Mouse (Mus musculus) hindbrain, embryonic 11.5 days (tissue): ENCODE data around the gene Mfsd13b. TPM values are rescaled to one million over a fixed set of nuclear protein-coding genes. Genes with fewer than 3 reads are reported as not detected.

ENCODE experiments used
- ATAC-seq: fragments of 200-750 bp; cut with Nextera tagmentation; 2 replicates; pipeline ENCODE4 v1.8.0; 2017; ENCODE audit warnings: mild to moderate bottlenecking, moderate TSS enrichment, moderate library complexity; ENCODE audit not compliant: low FRiP score
- DNase-seq: peaks from one replicate; pipeline ENCODE4 v3.0.0-alpha.2; 2015; ENCODE audit warnings: low spot score
- H3K27ac ChIP-seq: fragments of 300-500 bp; sonication (generic); 2 replicates; pipeline ENCODE4 v1.5.1; 2014; ENCODE audit warnings: mild to moderate bottlenecking, low read depth, low read length
- H3K27me3 ChIP-seq: fragments of 300-500 bp; sonication (generic); 2 replicates; pipeline ENCODE4 v1.6.1; 2014; ENCODE audit warnings: mild to moderate bottlenecking, low read length, moderate library complexity, mixed read lengths; ENCODE audit not compliant: control insufficient read depth, insufficient read depth
- H3K36me3 ChIP-seq: fragments of 300-500 bp; sonication (generic); 2 replicates; pipeline ENCODE4 v1.6.1; 2014; ENCODE audit warnings: mild to moderate bottlenecking, low read length, moderate library complexity, mixed read lengths; ENCODE audit not compliant: control insufficient read depth, insufficient read depth
- H3K4me1 ChIP-seq: fragments of 300-500 bp; sonication (generic); replicated peaks from 2 replicates; pipeline ENCODE4 v1.6.1; 2014; ENCODE audit warnings: low read length, mixed read lengths; ENCODE audit not compliant: control insufficient read depth, insufficient read depth
- H3K4me2 ChIP-seq: fragments of 300-500 bp; sonication (generic); replicated peaks from 2 replicates; pipeline ENCODE4 v1.6.1; 2014; ENCODE audit warnings: mild to moderate bottlenecking, low read depth, low read length
- H3K4me3 ChIP-seq: fragments of 300-500 bp; sonication (generic); 2 replicates; pipeline ENCODE4 v1.5.1; 2014; ENCODE audit warnings: low read depth, low read length
- H3K9ac ChIP-seq: fragments of 300-500 bp; sonication (generic); 2 replicates; pipeline ENCODE4 v1.6.1; 2014; ENCODE audit warnings: low read depth, low read length
- H3K9me3 ChIP-seq: fragments of 300-500 bp; sonication (generic); 2 replicates; pipeline ENCODE4 v1.6.1; 2016; ENCODE audit warnings: low read length; ENCODE audit not compliant: control insufficient read depth
- WGBS: fragments of 180-500 bp; shearing (Covaris S2); extraction: QIAGEN DNeasy Blood & Tissue Kit; methylation state at CpG from one replicate; pipeline ENCODE4 v1.1.7; 2014; 5-methylcytosine and 5-hydroxymethylcytosine counted together
- polyA plus RNA-seq: library from polyadenylated mRNA; unstranded; fragments of >200 nt; fragmentation: Nextera tagmentation; extraction: Ambion mirVana; gene quantifications from 2 replicates; pipeline ENCODE4 v1.2.1, GENCODE M21; 2014

Mfsd13b gene
- polyA plus RNA-seq, 1 experiment from 2014 or later: 0.66 TPM

DNA sequence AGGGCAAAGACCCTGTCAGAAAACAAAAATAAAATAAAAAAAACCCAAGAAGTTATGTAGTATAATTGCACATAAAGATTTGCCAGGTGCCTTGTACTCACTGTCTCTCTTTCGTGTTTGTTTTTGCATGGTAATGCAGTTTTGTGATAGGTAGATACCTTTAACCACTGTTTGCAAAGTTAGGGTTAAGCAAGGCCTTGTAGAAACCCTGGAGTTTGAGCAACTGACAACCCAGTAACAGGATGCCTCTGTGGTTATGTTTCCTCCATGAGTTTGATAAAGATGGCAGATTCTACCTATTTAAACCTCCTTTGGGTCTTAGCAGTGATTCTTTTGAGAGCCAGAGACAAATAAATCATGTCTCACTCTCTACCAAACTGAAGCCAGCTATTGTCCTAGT is 61.2 kb downstream of the Mfsd13b start:
- WGBS: 97% methylated on average over 1 of the region's 1 CpGs
- ATAC-seq: no peak
- DNase-seq: no peak

DNA sequence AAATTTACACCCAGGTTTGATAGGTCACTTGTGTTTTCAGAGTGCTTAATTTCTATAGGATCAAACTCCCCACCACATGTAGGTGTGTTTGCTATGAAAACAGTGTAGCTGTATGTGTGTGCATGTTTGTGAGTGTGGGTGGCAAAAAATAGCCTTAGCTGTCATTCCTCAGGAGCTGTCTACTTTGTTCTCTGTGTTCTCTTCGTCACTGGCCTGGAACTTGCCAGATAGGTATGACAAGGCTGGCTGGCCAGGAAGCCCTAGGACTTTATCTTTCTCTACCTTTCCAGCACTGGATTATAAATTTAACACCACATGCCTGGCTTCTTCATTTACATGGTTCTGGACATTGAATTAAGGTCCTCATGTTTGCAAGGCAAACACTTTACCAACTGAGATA is 61.9 kb downstream of the Mfsd13b start:
- WGBS: 93% methylated on average over 1 of the region's 1 CpGs
- no peak overlapping the region for H3K4me2 ChIP-seq

More for the DNA sequence above, 61.2 kb downstream of the Mfsd13b start:
- no peak overlapping the region for H3K4me3 ChIP-seq
- H3K4me1 ChIP-seq: no peaks in the 10 kb centered on the region
- no peaks in the 10 kb centered on the region for H3K36me3 ChIP-seq
- H3K27ac ChIP-seq: no peak overlapping the region
- H3K9ac ChIP-seq: no peak overlapping the region
- H3K9me3 ChIP-seq: no peaks in the 10 kb centered on the region
- H3K27me3 ChIP-seq: no peaks in the 10 kb centered on the region
- H3K4me2 ChIP-seq: no peak overlapping the region

DNA sequence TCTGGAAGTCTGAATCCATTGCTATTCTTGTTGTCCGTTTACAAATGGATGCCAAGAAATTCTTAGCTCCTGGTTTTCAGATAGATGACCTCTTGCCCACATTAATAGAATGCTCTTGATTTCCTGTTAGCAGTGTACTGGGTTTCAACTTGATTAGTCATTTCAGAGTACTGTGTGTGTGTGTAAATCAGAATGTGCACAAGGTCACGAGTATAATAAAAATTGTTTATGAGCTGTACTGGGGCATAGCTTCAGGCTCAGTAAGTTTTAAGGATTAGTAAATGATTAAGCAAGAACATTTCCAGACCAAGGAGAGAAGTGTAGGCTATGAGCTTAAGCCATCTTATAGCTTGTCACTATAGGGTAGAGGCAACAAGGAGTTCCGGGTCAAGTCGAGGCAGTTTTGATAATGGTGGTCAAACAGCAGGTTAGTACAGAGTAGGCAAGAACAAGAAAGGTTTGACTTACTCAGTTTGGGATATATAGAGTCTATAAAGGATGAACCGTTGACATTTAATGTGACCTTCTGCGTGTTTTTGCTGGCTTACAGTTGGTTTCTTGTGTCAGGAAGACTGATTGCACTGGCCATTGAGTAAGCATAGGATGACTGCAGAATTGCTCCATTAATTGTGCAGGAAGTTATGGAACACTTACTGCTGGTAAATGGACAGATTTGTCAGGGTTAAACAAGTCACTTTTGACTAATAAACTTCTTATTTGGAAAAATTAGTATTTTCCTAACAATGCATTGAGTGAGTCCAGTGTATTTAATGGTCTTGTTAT is 63.6 kb downstream of the Mfsd13b start:
- H3K4me2 ChIP-seq: no peak overlapping the region
- H3K4me3 ChIP-seq: no peak overlapping the region
- no peak for DNase-seq
- 94% methylated on average over 6 of the region's 6 CpGs for WGBS
- no peaks in the 10 kb centered on the region for H3K27me3 ChIP-seq
- no peak overlapping the region for H3K27ac ChIP-seq
- H3K4me1 ChIP-seq: no peaks in the 10 kb centered on the region
- no peak overlapping the region for H3K9ac ChIP-seq
- H3K9me3 ChIP-seq: no peaks in the 10 kb centered on the region
- H3K36me3 ChIP-seq: no peaks in the 10 kb centered on the region
- ATAC-seq: no peak

More for the DNA sequence above, 61.9 kb downstream of the Mfsd13b start:
- DNase-seq (no peak), ATAC-seq (no peak)
- no peaks in the 10 kb centered on the region for H3K4me1 ChIP-seq
- H3K36me3 ChIP-seq: no peaks in the 10 kb centered on the region
- no peaks in the 10 kb centered on the region for H3K27me3 ChIP-seq
- no peak overlapping the region for H3K9ac ChIP-seq
- no peaks in the 10 kb centered on the region for H3K9me3 ChIP-seq
- H3K4me3 ChIP-seq: no peak overlapping the region
- H3K27ac ChIP-seq: no peak overlapping the region

DNA sequence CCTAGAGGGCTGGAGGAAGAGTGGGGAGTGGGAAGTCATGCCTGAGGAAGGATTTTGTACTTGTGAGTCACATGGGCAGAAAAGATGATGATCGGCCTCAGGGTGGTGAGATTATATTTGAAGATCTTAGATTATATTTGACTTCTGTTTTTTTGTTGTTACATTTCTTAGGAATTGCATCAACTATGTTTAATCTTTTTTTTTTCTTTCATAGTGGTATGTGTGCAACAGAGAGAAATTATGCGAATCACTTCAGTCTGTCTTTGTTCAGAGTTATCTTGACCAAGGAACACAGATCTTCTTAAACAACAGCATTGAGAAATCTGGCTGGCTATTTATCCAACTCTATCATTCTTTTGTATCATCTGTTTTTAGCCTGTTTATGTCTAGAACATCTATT is 65.3 kb downstream of the Mfsd13b start:
- 0 out of 2 replicates have a peak, but pooled peaks cover under 1% of the 10 kb centered on the region for H3K36me3 ChIP-seq

DNA sequence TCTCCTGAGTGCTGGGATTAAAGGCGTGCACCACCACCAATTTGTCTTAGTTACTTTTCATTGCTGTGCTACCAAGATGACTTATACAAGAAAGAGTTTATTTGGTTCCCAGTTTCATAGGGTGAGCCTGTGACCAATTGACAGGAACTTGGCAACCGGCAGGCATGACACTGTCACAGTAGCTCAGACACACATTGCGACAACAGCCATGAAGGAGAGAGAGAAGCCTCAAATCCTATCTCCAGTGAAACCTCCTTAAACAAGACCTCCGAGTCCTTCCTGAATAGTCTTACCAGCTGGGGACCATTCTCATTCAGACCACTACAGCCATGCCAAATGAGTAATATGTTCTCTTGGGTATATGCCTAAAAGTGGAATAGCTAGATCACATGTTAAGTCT is 70.8 kb downstream of the Mfsd13b start:
- no peak for DNase-seq
- Histone ChIP-seq H3K4me3 (no peak overlapping the region), H3K4me2 (no peak overlapping the region), H3K4me1 (no peaks in the 10 kb centered on the region), H3K27ac (no peak overlapping the region), H3K9ac (no peak overlapping the region), H3K9me3 (no peaks in the 10 kb centered on the region), H3K36me3 (0 out of 2 replicates have a peak, but pooled peaks cover 2% of the 10 kb centered on the region), H3K27me3 (no peaks in the 10 kb centered on the region)
- no peak for ATAC-seq
- 90% methylated on average over 4 of the region's 4 CpGs for WGBS

More for the DNA sequence above, 65.3 kb downstream of the Mfsd13b start:
- WGBS: 93% methylated on average over 2 of the region's 2 CpGs
- Histone ChIP-seq H3K9ac (no peak overlapping the region), H3K4me3 (no peak overlapping the region), H3K4me1 (no peaks in the 10 kb centered on the region), H3K9me3 (no peaks in the 10 kb centered on the region), H3K4me2 (no peak overlapping the region), H3K27me3 (no peaks in the 10 kb centered on the region), H3K27ac (no peak overlapping the region)
- DNase-seq (no peak), ATAC-seq (no peak)

DNA sequence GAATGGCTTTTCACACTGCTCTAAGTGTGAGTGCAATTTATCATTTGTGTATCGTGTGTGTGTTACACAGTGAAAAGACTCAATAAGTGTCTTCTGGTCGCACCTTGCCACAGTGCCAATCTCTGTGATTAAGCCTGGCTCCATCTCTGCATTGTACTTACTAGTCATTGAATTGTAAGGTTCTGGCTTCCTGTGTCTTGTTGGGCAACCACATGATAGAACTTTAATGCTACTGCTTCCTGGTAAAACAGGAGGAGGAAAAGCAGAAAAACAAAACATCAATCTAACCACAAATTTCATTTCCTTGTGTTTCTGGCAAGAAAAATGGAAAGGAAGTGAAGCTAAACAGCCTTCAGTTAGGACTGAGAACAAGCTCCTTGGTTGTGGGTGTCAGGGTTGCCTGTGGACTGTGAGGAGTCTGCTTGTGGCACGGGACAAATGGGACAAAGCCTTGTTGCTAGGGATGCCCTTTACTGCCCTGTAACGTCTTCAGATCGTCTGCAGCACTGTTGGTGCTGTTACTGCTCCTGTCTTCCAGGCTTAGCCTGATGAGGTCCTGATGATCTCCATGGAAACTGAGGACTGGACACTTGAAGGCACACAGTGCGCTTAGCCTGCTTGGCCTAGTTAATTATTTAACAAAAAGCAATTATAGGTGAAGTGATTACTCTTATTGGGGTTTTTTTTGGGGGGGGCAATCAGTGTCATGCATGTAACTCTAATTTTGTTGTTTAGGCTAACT is 77.3 kb downstream of the Mfsd13b start:
- Histone ChIP-seq H3K4me1 (no peaks in the 10 kb centered on the region), H3K9ac (no peak overlapping the region), H3K4me3 (no peak overlapping the region), H3K36me3 (no peaks in the 10 kb centered on the region), H3K27me3 (no peaks in the 10 kb centered on the region), H3K4me2 (no peak overlapping the region), H3K9me3 (no peaks in the 10 kb centered on the region), H3K27ac (no peak overlapping the region)
- no peak for DNase-seq
- 62% methylated on average over 6 of the region's 6 CpGs for WGBS
- no peak for ATAC-seq

DNA sequence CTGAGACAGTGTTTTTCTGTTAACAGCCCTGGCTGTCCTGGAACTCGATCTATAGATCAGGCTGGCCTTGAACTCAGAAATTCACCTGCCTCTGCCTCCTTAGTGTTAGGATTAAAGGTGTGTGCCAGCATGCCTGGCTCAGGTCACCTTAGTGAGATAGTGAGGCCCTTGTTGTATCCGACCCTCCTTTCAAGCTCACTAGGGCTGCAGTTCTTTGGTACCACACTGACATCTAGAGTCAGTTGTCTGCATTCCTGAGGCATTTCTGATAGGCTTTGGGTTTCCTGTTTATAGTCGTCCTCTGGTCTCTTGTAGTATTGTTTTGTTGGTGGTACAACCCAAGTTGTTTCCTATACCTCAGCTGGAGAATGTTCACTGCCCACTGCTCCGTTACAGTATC is 82.0 kb downstream of the Mfsd13b start:
- H3K9ac ChIP-seq: no peak overlapping the region
- ATAC-seq: no peak
- no peak overlapping the region for H3K4me3 ChIP-seq
- H3K4me2 ChIP-seq: no peak overlapping the region
- H3K27me3 ChIP-seq: no peaks in the 10 kb centered on the region
- no peak for DNase-seq
- no peaks in the 10 kb centered on the region for H3K36me3 ChIP-seq
- no peak overlapping the region for H3K27ac ChIP-seq
- H3K4me1 ChIP-seq: no peaks in the 10 kb centered on the region
- H3K9me3 ChIP-seq: no peaks in the 10 kb centered on the region
- 72% methylated on average over 4 of the region's 4 CpGs for WGBS
